Mouse (Mus musculus): ENCODE data around the gene Hps4. TPM values are rescaled to one million over a fixed set of nuclear protein-coding genes. Genes with fewer than 3 reads are reported as not detected.
"Not testable (repeated sequence)": the region's sequence is repeated elsewhere in the genome, so short reads cannot be mapped to it uniquely, and the experiment has no call there.

Gene Hps4
- total RNA-seq, 2 experiments from 2014 or later, result 29.4 to 30.7 TPM

DNA sequence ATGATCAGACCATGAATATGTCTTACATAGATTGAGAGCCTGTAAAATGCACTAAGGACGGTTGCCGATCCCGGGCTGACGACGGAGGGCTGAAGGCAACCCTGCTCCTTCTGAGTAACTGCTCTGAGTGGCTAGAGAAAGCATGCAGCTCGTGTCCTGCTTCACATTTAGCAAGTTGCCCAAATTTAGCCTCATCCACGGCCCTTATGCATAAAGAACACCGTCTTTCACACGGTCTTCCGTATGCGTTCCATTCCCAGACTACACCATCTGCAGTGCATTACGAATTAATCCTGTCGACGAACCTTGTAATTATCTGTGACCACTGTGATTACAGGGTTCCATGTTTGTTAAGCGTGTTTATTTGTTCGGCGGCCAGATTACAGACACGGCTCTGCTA lies 53.2 kb downstream of the Hps4 start:
- no peak for DNase-seq (ENCODE audit: low spot score in 2 of 2)

DNA sequence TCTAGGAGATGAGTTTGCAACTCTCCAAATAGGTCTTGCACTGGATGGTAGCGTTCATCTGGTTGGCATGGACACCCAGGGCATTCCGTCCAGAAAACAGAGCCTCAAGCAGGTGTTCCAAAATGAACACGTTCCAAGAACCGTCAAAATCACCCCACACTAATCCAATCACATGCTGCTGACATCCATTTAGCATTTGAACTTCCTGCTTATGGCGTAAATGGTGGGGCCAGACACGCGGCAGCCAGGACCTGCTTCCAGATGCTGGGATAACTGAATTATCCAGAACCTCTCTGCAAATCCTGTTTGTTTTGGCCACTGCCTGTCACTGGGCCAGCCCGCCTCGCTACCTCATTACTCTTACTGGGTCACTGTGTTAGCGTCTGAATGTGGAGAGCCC lies 56.4 kb downstream of the Hps4 start:
- DNase-seq (ENCODE audit: low spot score in 2 of 2), result no peak

DNA sequence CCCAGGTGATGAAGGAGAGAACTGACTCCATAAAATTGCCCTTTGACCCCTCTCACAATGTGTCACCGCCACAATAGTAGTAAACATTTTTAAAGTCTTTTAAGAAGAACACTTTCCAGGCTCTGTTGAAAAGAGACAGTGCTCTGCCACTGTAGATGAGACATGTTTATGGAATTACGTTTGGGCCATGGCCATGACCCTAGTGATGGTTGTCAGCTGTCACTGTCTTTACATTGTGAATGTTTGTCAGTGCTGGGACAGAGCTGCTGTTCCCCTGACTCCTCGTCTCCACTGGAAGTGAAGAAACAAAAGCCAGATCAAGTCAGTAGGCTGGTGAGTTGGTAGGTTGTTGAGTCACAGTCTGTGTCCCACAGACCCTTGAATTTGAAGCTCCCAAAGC lies 59.6 kb downstream of the Hps4 start:
- no peak for DNase-seq (ENCODE audit: low spot score in 2 of 2)

GRCm38 (mm10) chr5:112406017-112406416 lies 63.1 kb downstream of the Hps4 start:
- DNase-seq (ENCODE audit: low spot score in 2 of 2), result no peak

DNA sequence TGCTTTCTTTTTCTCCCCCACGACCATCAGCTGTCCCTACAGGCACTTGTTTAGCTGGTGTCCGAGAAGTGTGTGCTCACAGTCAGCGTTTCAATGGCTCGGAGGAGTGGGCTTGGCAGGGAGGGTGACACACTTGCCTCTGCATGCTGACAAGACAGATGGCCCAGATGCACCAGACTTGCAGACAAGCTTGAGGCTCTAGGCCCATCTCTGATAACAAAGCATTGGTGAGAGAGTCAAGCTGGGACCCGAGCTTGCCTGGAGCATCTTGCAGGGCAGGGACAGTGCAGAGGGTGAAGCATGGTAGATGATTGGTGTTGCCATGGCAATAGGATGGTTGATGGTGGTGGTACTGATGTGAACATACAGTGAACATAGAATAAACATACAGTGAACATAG lies 66.4 kb downstream of the Hps4 start:
- DNase-seq (ENCODE audit: low spot score in 2 of 2), result no peak

DNA sequence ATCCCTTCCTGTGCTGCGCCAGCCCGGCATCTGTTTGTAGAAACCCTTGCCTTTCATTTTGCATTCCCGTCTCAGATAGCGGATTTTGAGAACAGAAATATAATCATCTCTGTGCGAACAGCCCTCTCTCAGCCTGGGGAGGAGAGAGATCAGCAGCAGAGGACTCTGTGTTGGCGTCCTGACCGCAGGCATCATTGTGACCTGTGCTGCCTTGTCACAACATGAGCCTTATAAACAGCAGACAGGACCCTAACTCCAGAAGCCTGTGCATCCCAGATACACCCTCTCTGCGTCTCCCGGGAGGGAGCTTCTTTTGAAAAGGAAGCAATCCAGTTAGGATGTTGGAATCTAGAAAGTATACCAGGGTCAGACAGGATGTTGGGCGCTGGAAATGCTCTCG lies 68.2 kb downstream of the Hps4 start:
- DNase-seq (ENCODE audit: low spot score in 2 of 2), result no peak

GRCm38 (mm10) chr5:112411514-112412335 lies 68.8 kb downstream of the Hps4 start:
- DNase-seq (ENCODE audit: low spot score in 2 of 2), result peak; percentile 70 to 80

- DNase-seq (ENCODE audit: low spot score in 2 of 2), result not testable (repeated sequence)
These were observed 69.9 kb downstream of the Hps4 start for GRCm38 (mm10) chr5:112412781-112413180.

GRCm38 (mm10) chr5:112416673-112417072 lies 73.8 kb downstream of the Hps4 start:
- no peak for DNase-seq (ENCODE audit: low spot score in 2 of 2)

GRCm38 (mm10) chr5:112418023-112418422 lies 75.1 kb downstream of the Hps4 start:
- no peak for DNase-seq (ENCODE audit: low spot score in 2 of 2)

- DNase-seq (ENCODE audit: low spot score in 2 of 2), result no peak
These were observed 76.7 kb downstream of the Hps4 start for GRCm38 (mm10) chr5:112419535-112419934.

GRCm38 (mm10) chr5:112426635-112427034 lies 83.8 kb downstream of the Hps4 start:
- no peak for DNase-seq (ENCODE audit: low spot score in 2 of 2)

DNA sequence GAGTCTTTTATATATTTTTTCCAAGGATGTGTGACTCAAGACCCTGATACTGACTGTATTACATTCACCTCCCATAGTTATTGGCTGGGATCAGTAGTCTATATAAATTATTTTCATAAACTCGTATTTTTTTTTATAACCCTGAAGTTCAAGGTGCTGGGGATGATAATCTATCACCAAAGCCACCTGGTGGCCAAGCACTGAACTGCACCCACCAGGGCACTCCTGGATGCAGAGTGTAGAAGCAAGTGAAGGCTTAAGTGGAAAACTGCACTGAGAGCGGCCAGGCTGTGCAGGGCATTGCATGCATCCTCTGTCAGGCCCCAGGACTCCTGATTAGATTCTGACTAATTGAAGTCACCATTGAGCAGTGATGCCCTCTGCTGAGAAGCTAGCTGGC lies 84.4 kb downstream of the Hps4 start:
- peak in 1 of 2 experiments; percentile 84 for DNase-seq (ENCODE audit: low spot score in 2 of 2)

Other genes with a start within 250 kb of the Hps4 start
- gene Cryba4, start 90.6 kb upstream of the Hps4 start, total RNA-seq (2021), result 1 to 10 TPM in 1 of 2 experiments, not detected in 1; 1.0 TPM
- gene Crybb1, start 87.3 kb upstream of the Hps4 start, total RNA-seq (2021), result 1 to 10 TPM; 8.5 to 9.2 TPM
- 10 to 100 TPM; 37.0 to 40.5 TPM for gene Tpst2, start 66.4 kb upstream of the Hps4 start, total RNA-seq (2021)
- gene Tfip11, start 16.7 kb upstream of the Hps4 start, total RNA-seq (2021), result 10 to 100 TPM; 38.8 to 42.0 TPM
- 10 to 100 TPM; 19.0 to 22.6 TPM for gene Srrd, start within 50 bp of the Hps4 start, total RNA-seq (2021)
- gene Gm6583, start 12.9 kb downstream of the Hps4 start, total RNA-seq (2021), result not detected
- gene Asphd2, start 51.8 kb downstream of the Hps4 start, total RNA-seq (2021), result 100 to 1,000 TPM; 212 to 229 TPM
- not detected for gene Gm6588, start 106.3 kb downstream of the Hps4 start, total RNA-seq (2021)
- gene Sez6l, start 234.1 kb downstream of the Hps4 start, total RNA-seq (2021), result 100 to 1,000 TPM; 226 to 228 TPM